Comparison of ENCODE assay signal across 35 mouse cellular contexts in genomic region chr6:12005455-12005854, GRCm38 (mm10).
"Had no signal": no experiment of that assay in that cellular context is flagged by ENCODE, and none has a peak within 500 bp of the region (broad histone marks: within the 10 kb centered on the region; RNA-seq: fewer than 3 reads in every experiment).

No protein-coding gene starts in this region.

- DNase-seq: heart, adult 2 months; heart, postnatal 10 days; heart, postnatal 14 days; heart, postnatal 36 days; heart, postnatal 4 days; kidney, adult 11 months; kidney, adult 18-20 months; kidney, adult 2 months; kidney, adult 8-10 months; kidney, adult 9 months; kidney, postnatal 10 days; kidney, postnatal 14 days; kidney, postnatal 25 days; kidney, postnatal 36 days; kidney, postnatal 4 days; layer of hippocampus, adult 9-11 months had no signal

- H3K27ac ChIP-seq: heart, adult 2 months; heart, embryonic 10.5 days; heart, embryonic 13.5 days; heart, embryonic 15.5 days; hindbrain, embryonic 10.5 days; hindbrain, embryonic 12.5 days; hindbrain, embryonic 13.5 days; hindbrain, embryonic 14.5 days; hindbrain, embryonic 15.5 days; hindbrain, postnatal 0 days; intestine, embryonic 15.5 days; kidney, embryonic 15.5 days; kidney, postnatal 0 days; layer of hippocampus, adult 2 months had no signal

- H3K9me3 ChIP-seq: heart, embryonic 10.5 days; heart, embryonic 12.5 days; heart, embryonic 13.5 days; heart, embryonic 15.5 days; hindbrain, embryonic 10.5 days; hindbrain, embryonic 12.5 days; hindbrain, embryonic 13.5 days; hindbrain, embryonic 15.5 days; intestine, embryonic 15.5 days; kidney, embryonic 15.5 days had no signal

- H3K27me3 ChIP-seq: heart, embryonic 12.5 days; heart, embryonic 13.5 days; heart, embryonic 15.5 days; hindbrain, embryonic 12.5 days; hindbrain, embryonic 13.5 days; hindbrain, embryonic 15.5 days; intestine, embryonic 15.5 days; kidney, embryonic 15.5 days had no signal

- H3K4me3 ChIP-seq: heart, adult 2 months; heart, embryonic 10.5 days; heart, embryonic 12.5 days; heart, embryonic 13.5 days; heart, embryonic 15.5 days; hindbrain, embryonic 10.5 days; hindbrain, embryonic 12.5 days; hindbrain, embryonic 13.5 days; hindbrain, embryonic 15.5 days; intestine, embryonic 15.5 days; kidney, embryonic 15.5 days; layer of hippocampus, adult 2 months had no signal

- H3K9ac ChIP-seq: heart, embryonic 12.5 days; heart, embryonic 13.5 days; heart, embryonic 15.5 days; hindbrain, embryonic 12.5 days; hindbrain, embryonic 13.5 days; hindbrain, embryonic 14.5 days; hindbrain, embryonic 15.5 days; intestine, embryonic 15.5 days; kidney, embryonic 15.5 days had no signal

- ATAC-seq: hindbrain, embryonic 16.5 days; hindbrain, postnatal 0 days; inflammation-experienced regulatory T-cells, adult 6 months; intestine, embryonic 15.5 days; intestine, embryonic 16.5 days; intestine, postnatal 0 days had no signal

- H3K4me2 ChIP-seq: heart, embryonic 11.5 days; heart, embryonic 12.5 days; heart, embryonic 13.5 days; heart, embryonic 15.5 days; hindbrain, embryonic 12.5 days; hindbrain, embryonic 13.5 days; hindbrain, embryonic 14.5 days; hindbrain, embryonic 15.5 days; intestine, embryonic 15.5 days; kidney, embryonic 15.5 days had no signal

- H3K4me1 ChIP-seq: heart, embryonic 10.5 days; heart, embryonic 12.5 days; heart, embryonic 15.5 days; hindbrain, embryonic 10.5 days; hindbrain, embryonic 12.5 days; hindbrain, embryonic 13.5 days; hindbrain, embryonic 15.5 days; intestine, embryonic 15.5 days; kidney, embryonic 15.5 days had no signal
